Mouse (Mus musculus) left cerebral cortex, adult 2 months (tissue): ENCODE data around the gene Pik3ap1. TPM values are rescaled to one million over a fixed set of nuclear protein-coding genes. Genes with fewer than 3 reads are reported as not detected.
A peak's percentile ranks its signal among the peaks of the same experiment; 100 is the strongest.

Source experiments
- DNase-seq, 2 experiments: peaks; one replicate each; pipeline ENCODE4 v3.0.0; 2021 to 2022; ENCODE audit warnings: low spot score in 2 of 2, mixed read lengths in 1 of 2; ENCODE audit errors: extremely low spot score in 1 of 2
- H3K27ac ChIP-seq: fragments of 200-600 bp; 2 replicates; pipeline ENCODE4 v1.8.1; 2022
- H3K4me3 ChIP-seq: fragments of 200-600 bp; 2 replicates; pipeline ENCODE4 v1.8.1; 2022
- CTCF ChIP-seq: fragments of 200-600 bp; IDR thresholded peaks from 2 replicates; pipeline ENCODE4 v1.8.1; 2022; ENCODE audit warnings: antibody characterized with exemption, mild to moderate bottlenecking, moderate library complexity
- intact Hi-C: fragments of 180-260 bp; cut with DNase I; formaldehyde crosslinking; loops from one replicate; pipeline ENCODE4 v1.15.1; 2025
- total RNA-seq, 2 experiments: library from RNA; stranded (reverse); gene quantifications; 2 replicates each; pipeline ENCODE4 v1.2.3; 2021

The Pik3ap1 gene
- total RNA-seq, 2 experiments from 2014 or later: 2.4 to 2.5 TPM

- DNase-seq: no peak
- Histone ChIP-seq H3K27ac (no peak overlapping the region), H3K4me3 (no peak overlapping the region)
- peak; percentile 56 for TF ChIP-seq CTCF
- intact Hi-C loops: no loop called here
These were observed 93.8 kb downstream of the Pik3ap1 start for GRCm38 (mm10) chr19:41290952-41291619.

- no peak for TF ChIP-seq CTCF
- intact Hi-C loops: no loop called here
- no peak overlapping the region for H3K4me3 ChIP-seq
- DNase-seq: no peak
- H3K27ac ChIP-seq: no peak overlapping the region
These were observed 96.3 kb downstream of the Pik3ap1 start for GRCm38 (mm10) chr19:41288568-41288967.

- no peak for DNase-seq
- Histone ChIP-seq H3K4me3 (no peak overlapping the region), H3K27ac (no peak overlapping the region)
- TF ChIP-seq CTCF: no peak
- intact Hi-C loops: no loop called here
These were observed 97.7 kb downstream of the Pik3ap1 start for GRCm38 (mm10) chr19:41287224-41287623.

GRCm38 (mm10) chr19:41284515-41284914 lies 100.4 kb downstream of the Pik3ap1 start:
- intact Hi-C loops: no loop called here
- Histone ChIP-seq H3K27ac (no peak overlapping the region), H3K4me3 (no peak overlapping the region)
- DNase-seq: no peak
- no peak for TF ChIP-seq CTCF

- intact Hi-C loops: no loop called here
- TF ChIP-seq CTCF: no peak
These were observed 102.2 kb downstream of the Pik3ap1 start for GRCm38 (mm10) chr19:41282718-41283117.

GRCm38 (mm10) chr19:41282216-41282615 lies 102.7 kb downstream of the Pik3ap1 start:
- intact Hi-C loops: no loop called here
- TF ChIP-seq CTCF: no peak
- no peak for DNase-seq
- Histone ChIP-seq H3K27ac (no peak overlapping the region), H3K4me3 (no peak overlapping the region)

More at GRCm38 (mm10) chr19:41282718-41283117, 102.2 kb downstream of the Pik3ap1 start:
- Histone ChIP-seq H3K27ac (no peak overlapping the region), H3K4me3 (no peak overlapping the region)
- no peak for DNase-seq

- no peak overlapping the region for H3K4me3 ChIP-seq
- TF ChIP-seq CTCF: no peak
- H3K27ac ChIP-seq: no peak overlapping the region
- intact Hi-C loops: no loop called here
- DNase-seq: no peak
These were observed 105.1 kb downstream of the Pik3ap1 start for GRCm38 (mm10) chr19:41279724-41280244.

- no peak for DNase-seq
- intact Hi-C loops: no loop called here
- no peak for TF ChIP-seq CTCF
These were observed 106.3 kb downstream of the Pik3ap1 start for GRCm38 (mm10) chr19:41278606-41279005.

GRCm38 (mm10) chr19:41275588-41275987 lies 109.3 kb downstream of the Pik3ap1 start:
- no peak overlapping the region for H3K4me3 ChIP-seq
- H3K27ac ChIP-seq: no peak overlapping the region
- intact Hi-C loops: no loop called here
- no peak for DNase-seq
- no peak for TF ChIP-seq CTCF

More at GRCm38 (mm10) chr19:41278606-41279005, 106.3 kb downstream of the Pik3ap1 start:
- Histone ChIP-seq H3K4me3 (no peak overlapping the region), H3K27ac (no peak overlapping the region)

- intact Hi-C loops: no loop called here
These were observed 114.0 kb downstream of the Pik3ap1 start for GRCm38 (mm10) chr19:41270906-41271305.

GRCm38 (mm10) chr19:41270151-41270727 lies 114.7 kb downstream of the Pik3ap1 start:
- peak; percentile 57 to 64 for DNase-seq
- intact Hi-C loops: no loop called here
- Histone ChIP-seq H3K27ac (no peak overlapping the region), H3K4me3 (no peak overlapping the region)
- peak; percentile 12 for TF ChIP-seq CTCF

More at GRCm38 (mm10) chr19:41270906-41271305, 114.0 kb downstream of the Pik3ap1 start:
- no peak overlapping the region for H3K27ac ChIP-seq
- DNase-seq: no peak
- no peak overlapping the region for H3K4me3 ChIP-seq
- TF ChIP-seq CTCF: no peak

GRCm38 (mm10) chr19:41266251-41266901 lies 118.5 kb downstream of the Pik3ap1 start:
- DNase-seq: no peak
- Histone ChIP-seq H3K4me3 (no peak overlapping the region), H3K27ac (no peak overlapping the region)
- intact Hi-C loops: no loop called here
- TF ChIP-seq CTCF: no peak
